Mouse (Mus musculus) limb, embryonic 15.5 days (tissue): ENCODE data around the gene Mxd1. TPM values are rescaled to one million over a fixed set of nuclear protein-coding genes. Genes with fewer than 3 reads are reported as not detected.

Source experiments
- ATAC-seq: fragments of 200-750 bp; cut with Nextera tagmentation; 2 replicates; pipeline ENCODE4 v1.8.0; 2017; ENCODE audit warnings: low read depth, moderate TSS enrichment; ENCODE audit not compliant: insufficient number of reproducible peaks, low FRiP score, low TSS enrichment
- H3K27ac ChIP-seq: fragments of 300-500 bp; sonication (generic); 2 replicates; pipeline ENCODE4 v1.5.1; 2015; ENCODE audit warnings: moderate library complexity, mild to moderate bottlenecking, inconsistent platforms
- H3K27me3 ChIP-seq: fragments of 300-500 bp; sonication (generic); 2 replicates; pipeline ENCODE4 v1.6.1; 2015; ENCODE audit warnings: inconsistent platforms
- H3K36me3 ChIP-seq: fragments of 300-500 bp; sonication (generic); 2 replicates; pipeline ENCODE4 v1.6.1; 2015; ENCODE audit warnings: inconsistent platforms
- H3K4me1 ChIP-seq: fragments of 300-500 bp; sonication (generic); 2 replicates; pipeline ENCODE4 v1.6.1; 2015; ENCODE audit warnings: inconsistent platforms
- H3K4me2 ChIP-seq: fragments of 300-500 bp; sonication (generic); 2 replicates; pipeline ENCODE4 v1.6.1; 2015; ENCODE audit warnings: mild to moderate bottlenecking, inconsistent platforms
- H3K4me3 ChIP-seq: fragments of 300-500 bp; sonication (generic); 2 replicates; pipeline ENCODE4 v1.5.1; 2015; ENCODE audit warnings: mild to moderate bottlenecking, inconsistent platforms
- H3K9ac ChIP-seq: fragments of 300-500 bp; sonication (generic); 2 replicates; pipeline ENCODE4 v1.6.1; 2015; ENCODE audit warnings: inconsistent platforms
- H3K9me3 ChIP-seq: fragments of 300-500 bp; sonication (generic); 2 replicates; pipeline ENCODE4 v1.6.1; 2016; ENCODE audit warnings: inconsistent platforms
- WGBS: fragments of 180-500 bp; shearing (Covaris S2); methylation state at CpG from one replicate; pipeline ENCODE4 v1.1.7; 2015; 5-methylcytosine and 5-hydroxymethylcytosine counted together
- polyA plus RNA-seq: library from polyadenylated mRNA; unstranded; fragments of >200 nt; fragmentation: Nextera tagmentation; extraction: Ambion mirVana; gene quantifications from 2 replicates; pipeline ENCODE4 v1.2.1, GENCODE M21; 2015

The Mxd1 gene
- polyA plus RNA-seq: 14.2 and 15.2 TPM in 2 replicates

GRCm38 (mm10) chr6:86668580-86669239 is at the start of gene Mxd1:
TSS of gene Mxd1 (minus strand) at chr6:86669161.
- Histone ChIP-seq H3K9me3 (no peaks in the 10 kb centered on the region), H3K4me2 (peak within 1 kb of the TSS; percentile 90), H3K4me1 (peaks cover 25% of the 10 kb centered on the region), H3K27ac (peak within 1 kb of the TSS; percentile 76), H3K9ac (peak within 1 kb of the TSS; percentile 69), H3K36me3 (peaks cover 36% of the 10 kb centered on the region), H3K27me3 (no peaks in the 10 kb centered on the region), H3K4me3 (peak within 1 kb of the TSS; percentile 83)
- under 1% methylated on average over 67 of the region's 76 CpGs for WGBS
- peak; percentile 1; the same call in 1 of the 2 replicates for ATAC-seq

- ATAC-seq: no peak
- 82% methylated on average over 4 of the region's 4 CpGs for WGBS
- Histone ChIP-seq H3K4me2 (no peak overlapping the region), H3K4me1 (no peaks in the 10 kb centered on the region), H3K27me3 (no peaks in the 10 kb centered on the region), H3K9ac (no peak overlapping the region), H3K27ac (no peak overlapping the region), H3K36me3 (peaks cover 46% of the 10 kb centered on the region), H3K9me3 (no peaks in the 10 kb centered on the region), H3K4me3 (no peak overlapping the region)
These were observed 39.3 kb upstream of the Mxd1 start for GRCm38 (mm10) chr6:86708072-86708774.

GRCm38 (mm10) chr6:86702577-86702976 is 33.6 kb upstream of the Mxd1 start:
- H3K4me1 ChIP-seq: no peaks in the 10 kb centered on the region
- no peak overlapping the region for H3K27ac ChIP-seq
- no peaks in the 10 kb centered on the region for H3K9me3 ChIP-seq
- WGBS: 90% methylated on average over 9 of the region's 9 CpGs
- peaks cover 82% of the 10 kb centered on the region for H3K36me3 ChIP-seq
- no peak for ATAC-seq
- H3K9ac ChIP-seq: no peak overlapping the region
- H3K4me2 ChIP-seq: no peak overlapping the region
- no peak overlapping the region for H3K4me3 ChIP-seq
- no peaks in the 10 kb centered on the region for H3K27me3 ChIP-seq

GRCm38 (mm10) chr6:86697903-86698302 is 28.9 kb upstream of the Mxd1 start:
- no peak for ATAC-seq
- Histone ChIP-seq H3K9ac (no peak overlapping the region), H3K9me3 (no peaks in the 10 kb centered on the region), H3K36me3 (peaks cover 82% of the 10 kb centered on the region), H3K4me1 (no peaks in the 10 kb centered on the region), H3K27ac (no peak overlapping the region), H3K4me3 (no peak overlapping the region), H3K4me2 (no peak overlapping the region), H3K27me3 (no peaks in the 10 kb centered on the region)
- WGBS: 76% methylated on average over 6 of the region's 6 CpGs

GRCm38 (mm10) chr6:86696213-86696612 is 27.3 kb upstream of the Mxd1 start:
- no peak overlapping the region for H3K9ac ChIP-seq
- H3K27me3 ChIP-seq: no peaks in the 10 kb centered on the region
- H3K4me3 ChIP-seq: no peak overlapping the region
- 81% methylated on average over 10 of the region's 10 CpGs for WGBS
- H3K9me3 ChIP-seq: no peaks in the 10 kb centered on the region
- no peak for ATAC-seq
- no peak overlapping the region for H3K4me2 ChIP-seq
- H3K4me1 ChIP-seq: no peaks in the 10 kb centered on the region
- H3K36me3 ChIP-seq: peaks cover 70% of the 10 kb centered on the region
- no peak overlapping the region for H3K27ac ChIP-seq

- Histone ChIP-seq H3K36me3 (peaks cover 68% of the 10 kb centered on the region), H3K4me2 (no peak overlapping the region), H3K27ac (no peak overlapping the region), H3K9ac (no peak overlapping the region), H3K9me3 (no peaks in the 10 kb centered on the region), H3K4me1 (no peaks in the 10 kb centered on the region), H3K27me3 (no peaks in the 10 kb centered on the region), H3K4me3 (no peak overlapping the region)
- no peak for ATAC-seq
These were observed 25.5 kb upstream of the Mxd1 start for GRCm38 (mm10) chr6:86694465-86694864.

- no peak for ATAC-seq
- no peak overlapping the region for H3K27ac ChIP-seq
- 94% methylated on average over 3 of the region's 3 CpGs for WGBS
These were observed 20.7 kb upstream of the Mxd1 start for GRCm38 (mm10) chr6:86689671-86690070.

GRCm38 (mm10) chr6:86686971-86687370 is 18.0 kb upstream of the Mxd1 start:
- Histone ChIP-seq H3K4me1 (peaks cover 11% of the 10 kb centered on the region), H3K4me3 (no peak overlapping the region), H3K27me3 (no peaks in the 10 kb centered on the region), H3K4me2 (no peak overlapping the region), H3K27ac (no peak overlapping the region), H3K9ac (no peak overlapping the region), H3K36me3 (peaks cover 31% of the 10 kb centered on the region), H3K9me3 (no peaks in the 10 kb centered on the region)
- ATAC-seq: no peak
- WGBS: 70% methylated on average over 1 of the region's 1 CpGs

More at GRCm38 (mm10) chr6:86689671-86690070, 20.7 kb upstream of the Mxd1 start:
- Histone ChIP-seq H3K4me1 (no peaks in the 10 kb centered on the region), H3K4me2 (no peak overlapping the region), H3K9me3 (no peaks in the 10 kb centered on the region), H3K27me3 (no peaks in the 10 kb centered on the region), H3K9ac (no peak overlapping the region), H3K36me3 (peaks cover 34% of the 10 kb centered on the region), H3K4me3 (no peak overlapping the region)

GRCm38 (mm10) chr6:86684655-86685011 is 15.7 kb upstream of the Mxd1 start:
- H3K9ac ChIP-seq: peak overlapping the region; percentile 77
- no peak for ATAC-seq
- no peaks in the 10 kb centered on the region for H3K27me3 ChIP-seq

GRCm38 (mm10) chr6:86683872-86684654 is 15.1 kb upstream of the Mxd1 start, which contains the start of gene Snrnp27:
TSS of gene Snrnp27 (minus strand) at chr6:86684522.
- peak within 1 kb of the TSS; percentile 77 for H3K9ac ChIP-seq
- peaks cover 11% of the 10 kb centered on the region for H3K4me1 ChIP-seq
- H3K27ac ChIP-seq: peak within 1 kb of the TSS; percentile 80
- no peaks in the 10 kb centered on the region for H3K9me3 ChIP-seq
- H3K36me3 ChIP-seq: peaks cover 36% of the 10 kb centered on the region
- no peaks in the 10 kb centered on the region for H3K27me3 ChIP-seq
- WGBS: 3% methylated on average over 36 of the region's 36 CpGs
- peak within 1 kb of the TSS; percentile 56 for H3K4me2 ChIP-seq
- peak within 1 kb of the TSS; percentile 74 for H3K4me3 ChIP-seq
- ATAC-seq: peak; percentile 75; the same call in 1 of the 2 replicates

More at GRCm38 (mm10) chr6:86684655-86685011, 15.7 kb upstream of the Mxd1 start:
- peak overlapping the region; percentile 56 for H3K4me2 ChIP-seq
- peaks cover 34% of the 10 kb centered on the region for H3K36me3 ChIP-seq
- peak overlapping the region; percentile 74 for H3K4me3 ChIP-seq
- WGBS: 37% methylated on average over 12 of the region's 12 CpGs
- H3K4me1 ChIP-seq: peaks cover 11% of the 10 kb centered on the region
- H3K27ac ChIP-seq: peak overlapping the region; percentile 80
- no peaks in the 10 kb centered on the region for H3K9me3 ChIP-seq

- WGBS: 82% methylated on average over 3 of the region's 3 CpGs
- peaks cover 61% of the 10 kb centered on the region for H3K36me3 ChIP-seq
- ATAC-seq: no peak
- no peaks in the 10 kb centered on the region for H3K27me3 ChIP-seq
- no peak overlapping the region for H3K4me2 ChIP-seq
- no peak overlapping the region for H3K27ac ChIP-seq
- H3K9ac ChIP-seq: no peak overlapping the region
- peaks cover 11% of the 10 kb centered on the region for H3K4me1 ChIP-seq
- H3K9me3 ChIP-seq: no peaks in the 10 kb centered on the region
- H3K4me3 ChIP-seq: no peak overlapping the region
These were observed 12.3 kb upstream of the Mxd1 start for GRCm38 (mm10) chr6:86681289-86681688.

GRCm38 (mm10) chr6:86678341-86678740 is 9.4 kb upstream of the Mxd1 start:
- no peak overlapping the region for H3K27ac ChIP-seq
- no peak overlapping the region for H3K9ac ChIP-seq
- no peak overlapping the region for H3K4me2 ChIP-seq
- H3K27me3 ChIP-seq: no peaks in the 10 kb centered on the region
- ATAC-seq: no peak
- H3K9me3 ChIP-seq: no peaks in the 10 kb centered on the region
- H3K36me3 ChIP-seq: peaks cover 87% of the 10 kb centered on the region
- H3K4me1 ChIP-seq: peaks cover 7% of the 10 kb centered on the region; the same call in 1 of the 2 replicates
- 81% methylated on average over 6 of the region's 6 CpGs for WGBS
- no peak overlapping the region for H3K4me3 ChIP-seq
